In the genomic region with DNA sequence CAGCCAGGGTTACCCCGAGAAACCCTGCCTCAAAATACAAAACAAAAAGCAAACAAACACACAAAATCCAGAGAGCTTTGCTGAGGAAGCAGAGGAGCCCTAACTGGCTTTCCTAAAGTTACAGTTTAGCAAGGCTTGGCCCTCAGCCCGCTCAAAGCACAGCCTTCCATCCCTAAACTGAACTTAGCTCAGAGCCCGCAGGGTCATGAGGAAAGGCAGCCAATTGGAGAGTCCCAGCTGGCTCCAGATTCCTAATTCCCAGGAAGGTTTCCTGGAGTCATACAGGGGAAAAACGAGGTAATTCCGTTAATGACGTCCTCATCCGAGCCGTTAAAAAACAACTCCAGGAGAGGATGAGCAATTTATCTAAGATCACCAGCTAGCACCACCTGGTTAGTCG, we compare ENCODE assay signal across 18 mouse cellular contexts. TPM values are rescaled to one million over a fixed set of nuclear protein-coding genes. Genes with fewer than 3 reads are reported as not detected.
DNase-seq lines count a peak whose midpoint lies in the region; ATAC-seq and TF ChIP-seq lines count a peak whose summit lies in the region.
"Had no signal": no experiment of that assay in that cellular context is flagged by ENCODE, and none has a peak within 500 bp of the region (broad histone marks: within the 10 kb centered on the region; RNA-seq: fewer than 3 reads in every experiment).

No protein-coding gene starts in this region.

- WGBS in liver, adult 2 months, result 7% methylated on average over 9 of the region's 9 CpGs
- WGBS in liver, embryonic 11.5 days, result 44% methylated on average over 9 of the region's 9 CpGs

- peak overlapping the region; percentile 31 for H3K27ac ChIP-seq in gastrocnemius, adult 2 months
- peak overlapping the region; percentile 12; the same call in 1 of the 2 replicates for H3K27ac ChIP-seq in liver, adult 2 months (replicated peaks; ENCODE audit: insufficient read depth, low read depth, low read length)
- no peak overlapping the region for H3K27ac ChIP-seq in liver, embryonic 11.5 days (ENCODE audit: low read depth, low read length)
- peak overlapping the region; percentile 65 for H3K27ac ChIP-seq in brown adipose tissue, adult 24 weeks (replicated peaks; ENCODE audit: low read depth, low read length)
- H3K27ac ChIP-seq: forebrain, embryonic 13.5 days; hindbrain, embryonic 10.5 days; midbrain, embryonic 10.5 days had no signal

- H3K9me3 ChIP-seq in liver, embryonic 11.5 days (ENCODE audit: control insufficient read depth, low read length), result no peaks in the 10 kb centered on the region
- H3K9me3 ChIP-seq: forebrain, embryonic 13.5 days; hindbrain, embryonic 10.5 days; midbrain, embryonic 10.5 days had no signal

- H3K9ac ChIP-seq in liver, adult 2 months (ENCODE audit: low read depth, low read length), result no peak overlapping the region
- no peak overlapping the region for H3K9ac ChIP-seq in liver, embryonic 11.5 days (ENCODE audit: low read depth, low read length)
- H3K9ac ChIP-seq: forebrain, embryonic 13.5 days; lung, embryonic 14.5 days had no signal

- DNase-seq in gastrocnemius, adult 2 months, result peak; percentile 68
- DNase-seq in gastrocnemius, postnatal 25 days, result no peak
- peak; percentile 99 for DNase-seq in liver, adult 2 months (ENCODE audit: extremely low read depth, low read depth, low spot score)
- no peak for DNase-seq in liver, embryonic 11.5 days (ENCODE audit: low spot score)
- peak; percentile 90 to 92 for DNase-seq in kidney, postnatal 36 days
- DNase-seq in left cerebral cortex, adult 11 months (ENCODE audit: low spot score), result no peak
- DNase-seq: B cell, adult 2 months; cerebellum, adult 2 months; left cerebral cortex, postnatal 4 days; lung, embryonic 14.5 days; right cerebral cortex, adult 18-20 months had no signal

- no peak for ATAC-seq in liver, embryonic 11.5 days (replicated peaks; ENCODE audit: low FRiP score)
- ATAC-seq: forebrain, embryonic 13.5 days had no signal

- H3K79me2 ChIP-seq in liver, adult 2 months (ENCODE audit: control insufficient read depth, insufficient read depth, low read length), result no peaks in the 10 kb centered on the region

- no peak for TF ChIP-seq POLR2A in liver, adult 2 months (IDR thresholded peaks at IDR 0.05; ENCODE audit: extremely low read depth, insufficient read depth, low read length)

- H3K4me2 ChIP-seq in liver, embryonic 11.5 days, result no peak overlapping the region
- H3K4me2 ChIP-seq: forebrain, embryonic 13.5 days; lung, embryonic 14.5 days had no signal

- no peak for TF ChIP-seq CTCF in gastrocnemius, adult 2 months (IDR thresholded peaks at IDR 0.05)
- TF ChIP-seq CTCF in liver, adult 2 months (IDR thresholded peaks at IDR 0.05; ENCODE audit: low read depth, low read length), result no peak

- intact Hi-C loops in gastrocnemius, adult 2 months (cut with DNase I), result loop anchor here (5.0 kb wide), 1 partner anchor 113 kb away; no protein-coding TSS in a partner anchor

- peaks cover 17% of the 10 kb centered on the region for H3K4me1 ChIP-seq in liver, adult 2 months (ENCODE audit: control insufficient read depth, insufficient read depth, low read length)
- peaks cover 11% of the 10 kb centered on the region; the same call in 1 of the 2 replicates for H3K4me1 ChIP-seq in liver, embryonic 11.5 days (replicated peaks; ENCODE audit: control insufficient read depth, insufficient read depth, low read length)
- H3K4me1 ChIP-seq in brown adipose tissue, adult 24 weeks (ENCODE audit: control insufficient read depth, insufficient read depth, insufficient read length, low read length), result peaks cover 11% of the 10 kb centered on the region

- 0 out of 2 replicates have a peak, but pooled peaks cover 2% of the 10 kb centered on the region for H3K27me3 ChIP-seq in liver, adult 2 months (ENCODE audit: control insufficient read depth, insufficient read depth, low read length)
- peaks cover 23% of the 10 kb centered on the region for H3K27me3 ChIP-seq in liver, embryonic 11.5 days (replicated peaks; ENCODE audit: control insufficient read depth, insufficient read depth, low read length)

- peak overlapping the region; percentile 55 for H3K4me3 ChIP-seq in gastrocnemius, adult 2 months
- H3K4me3 ChIP-seq in liver, adult 2 months (ENCODE audit: insufficient read depth, low read depth, low read length), result no peak overlapping the region
- no peak overlapping the region for H3K4me3 ChIP-seq in liver, embryonic 11.5 days (ENCODE audit: low read depth, low read length)
- H3K4me3 ChIP-seq in brown adipose tissue, adult 24 weeks (ENCODE audit: insufficient read depth, low read depth, low read length), result peak overlapping the region; percentile 14; the same call in 1 of the 2 replicates
- H3K4me3 ChIP-seq: forebrain, embryonic 13.5 days; hindbrain, embryonic 10.5 days; midbrain, embryonic 10.5 days had no signal

- H3K36me3 ChIP-seq in liver, adult 2 months (ENCODE audit: control insufficient read depth, insufficient read depth, low read length), result no peaks in the 10 kb centered on the region
- no peaks in the 10 kb centered on the region for H3K36me3 ChIP-seq in liver, embryonic 11.5 days (ENCODE audit: control insufficient read depth, insufficient read depth, low read length)
- H3K36me3 ChIP-seq: hindbrain, embryonic 10.5 days; midbrain, embryonic 10.5 days had no signal

RNA-seq across cellular contexts. Expression of a gene that starts 12.3 kb away (rescaled TPM):
- not detected for total RNA-seq in gastrocnemius, adult 2 months (2021)
- total RNA-seq in gastrocnemius, postnatal 25 days (2021), result not detected
- not detected in 2 replicates for total RNA-seq in liver, adult 2 months (2014; rRNA removed)
- not detected in 2 replicates for polyA plus RNA-seq in liver, adult 2 months (2012; rRNA removed)
- polyA plus RNA-seq in liver, embryonic 11.5 days (2014; fragmentation: Nextera tagmentation; extraction: Ambion mirVana), result 0.09 and 0.19 TPM in 2 replicates
- polyA plus RNA-seq in brown adipose tissue, adult 24 weeks (2012; ENCODE audit: insufficient read depth, insufficient read length, missing spikeins), result not detected in 2 replicates
- total RNA-seq: MEL; neutrophil, adult 5-6 weeks had no signal
- polyA plus RNA-seq: spleen, adult 2 months had no signal

RNA-seq across cellular contexts. Expression of a gene that starts 18.5 kb away (rescaled TPM):
- total RNA-seq in gastrocnemius, adult 2 months (2021), result 1 to 10 TPM; 1.2 to 1.5 TPM
- total RNA-seq in gastrocnemius, postnatal 25 days (2021), result 1 to 10 TPM in 1 of 2 experiments, under 1 TPM in 1; 0.40 to 1.0 TPM
- 20.0 and 23.2 TPM in 2 replicates for total RNA-seq in liver, adult 2 months (2014; rRNA removed)
- 7.4 and 21.3 TPM in 2 replicates for polyA plus RNA-seq in liver, adult 2 months (2012; rRNA removed)
- polyA plus RNA-seq in liver, embryonic 11.5 days (2014; fragmentation: Nextera tagmentation; extraction: Ambion mirVana), result 0.60 and 0.68 TPM in 2 replicates
- polyA plus RNA-seq in brown adipose tissue, adult 24 weeks (2012; ENCODE audit: insufficient read depth, insufficient read length, missing spikeins), result 1.7 and 1.8 TPM in 2 replicates

RNA-seq across cellular contexts. Expression of a gene that starts 32.3 kb away (rescaled TPM):
- total RNA-seq in gastrocnemius, adult 2 months (2021), result 1 to 10 TPM; 1.0 to 1.3 TPM
- total RNA-seq in gastrocnemius, postnatal 25 days (2021), result 1 to 10 TPM; 2.7 to 3.5 TPM
- 22.4 and 26.6 TPM in 2 replicates for total RNA-seq in liver, adult 2 months (2014; rRNA removed)
- 12.2 and 22.4 TPM in 2 replicates for polyA plus RNA-seq in liver, adult 2 months (2012; rRNA removed)
- 101 and 105 TPM in 2 replicates for polyA plus RNA-seq in liver, embryonic 11.5 days (2014; fragmentation: Nextera tagmentation; extraction: Ambion mirVana)
- 1.9 TPM in 1 of 2 replicates, not detected in the other for polyA plus RNA-seq in brown adipose tissue, adult 24 weeks (2012; ENCODE audit: insufficient read depth, insufficient read length, missing spikeins)

RNA-seq across cellular contexts. Expression of a gene that starts 33.0 kb away (rescaled TPM):
- 10 to 100 TPM; 66.3 to 67.4 TPM for total RNA-seq in gastrocnemius, adult 2 months (2021)
- 10 to 100 TPM; 53.1 to 56.8 TPM for total RNA-seq in gastrocnemius, postnatal 25 days (2021)
- 27.6 and 33.9 TPM in 2 replicates for total RNA-seq in liver, adult 2 months (2014; rRNA removed)
- 15.4 and 18.8 TPM in 2 replicates for polyA plus RNA-seq in liver, adult 2 months (2012; rRNA removed)
- 18.8 and 19.4 TPM in 2 replicates for polyA plus RNA-seq in liver, embryonic 11.5 days (2014; fragmentation: Nextera tagmentation; extraction: Ambion mirVana)
- 28.1 and 50.7 TPM in 2 replicates for polyA plus RNA-seq in brown adipose tissue, adult 24 weeks (2012; ENCODE audit: insufficient read depth, insufficient read length, missing spikeins)

Comparison
In these comparisons a context has a peak if more than half of its experiments do, and no peak if none do; other contexts are left out.
1. DNase-seq: peak in gastrocnemius, adult 2 months (single experiment), liver, adult 2 months (single experiment) and kidney, postnatal 36 days (2 of 2); none in gastrocnemius, postnatal 25 days (single experiment), liver, embryonic 11.5 days (single experiment) and left cerebral cortex, adult 11 months (single experiment).
2. H3K4me3 ChIP-seq: peak in gastrocnemius, adult 2 months (single experiment) and brown adipose tissue, adult 24 weeks (single experiment); none in liver, adult 2 months (single experiment) and liver, embryonic 11.5 days (single experiment).